Mouse (Mus musculus) gastrocnemius, adult 2 months (tissue): ENCODE measurements around the gene Man1c1. TPM values are rescaled to one million over a fixed set of nuclear protein-coding genes. Genes with fewer than 3 reads are reported as not detected.

Source experiments
- DNase-seq: peaks from one replicate; pipeline ENCODE4 v3.0.0; 2022
- H3K27ac ChIP-seq: fragments of 200-600 bp; 2 replicates; pipeline ENCODE4 v1.8.1; 2022; ENCODE audit warnings: mild to moderate bottlenecking
- H3K4me3 ChIP-seq: fragments of 200-600 bp; 2 replicates; pipeline ENCODE4 v1.8.1; 2022; ENCODE audit warnings: mild to moderate bottlenecking, moderate library complexity
- CTCF ChIP-seq: fragments of 200-600 bp; IDR thresholded peaks from 2 replicates; pipeline ENCODE4 v1.8.1; 2022; ENCODE audit warnings: antibody characterized with exemption, mild to moderate bottlenecking, moderate library complexity
- intact Hi-C: fragments of 180-260 bp; cut with DNase I; formaldehyde crosslinking; loops from one replicate; pipeline ENCODE4 v1.15.1; 2025
- total RNA-seq, 2 experiments: library from RNA; stranded (reverse); gene quantifications; 2 replicates each; pipeline ENCODE4 v1.2.3; 2021

Man1c1 gene
- total RNA-seq, 2 experiments from 2014 or later: 2.9 to 4.2 TPM

DNA sequence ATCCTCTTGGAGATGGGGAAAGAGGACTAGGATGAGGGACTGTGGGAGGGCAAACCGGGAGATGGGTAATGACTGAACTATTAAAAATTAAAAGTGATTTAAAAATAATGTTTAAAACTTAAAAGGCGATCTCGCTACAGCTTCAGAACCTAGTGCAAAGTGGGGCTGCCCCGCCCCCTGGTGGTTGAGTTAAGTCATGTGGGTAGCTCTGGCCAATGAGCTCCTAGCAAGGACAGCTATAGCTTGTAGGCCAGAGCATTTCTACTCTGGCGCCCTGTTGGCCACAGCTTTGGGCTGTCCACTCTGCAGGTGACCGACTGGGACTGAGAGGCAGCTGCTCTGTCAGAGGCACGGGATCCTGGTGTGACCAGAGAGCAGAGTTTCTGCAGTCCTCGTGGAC is 9.8 kb upstream of the Man1c1 start:
- intact Hi-C loops: loop anchor here (1.0 kb wide), 1 partner anchor 171 kb away; no protein-coding TSS in a partner anchor

DNA sequence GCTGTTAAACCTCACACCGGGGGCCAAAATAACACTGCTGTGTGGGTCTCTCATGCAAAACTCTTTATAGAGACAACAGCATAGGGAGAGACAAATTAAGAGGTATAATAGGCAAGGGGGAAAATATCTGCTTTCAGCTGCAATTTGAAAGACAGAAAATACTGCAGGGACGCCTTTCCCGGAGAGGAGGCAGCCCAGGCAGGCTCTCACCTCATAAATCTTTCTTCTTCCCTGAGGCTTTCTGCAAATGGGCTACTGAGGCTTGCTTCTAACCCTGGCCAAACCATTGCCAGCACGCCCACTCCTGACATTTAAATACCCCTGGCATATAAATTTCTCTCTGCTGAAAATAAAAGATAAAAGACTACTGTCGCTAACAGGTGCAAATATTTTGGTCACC is 1.2 kb upstream of the Man1c1 start:
- no peak overlapping the region for H3K4me3 ChIP-seq
- no peak for TF ChIP-seq CTCF
- no peak overlapping the region for H3K27ac ChIP-seq
- DNase-seq: no peak
- intact Hi-C loops: no loop called here

More for the DNA sequence above, 9.8 kb upstream of the Man1c1 start:
- TF ChIP-seq CTCF: peak; percentile 87
- DNase-seq: peak; percentile 88
- no peak overlapping the region; the same call in 1 of the 2 replicates for H3K27ac ChIP-seq
- no peak overlapping the region for H3K4me3 ChIP-seq

DNA sequence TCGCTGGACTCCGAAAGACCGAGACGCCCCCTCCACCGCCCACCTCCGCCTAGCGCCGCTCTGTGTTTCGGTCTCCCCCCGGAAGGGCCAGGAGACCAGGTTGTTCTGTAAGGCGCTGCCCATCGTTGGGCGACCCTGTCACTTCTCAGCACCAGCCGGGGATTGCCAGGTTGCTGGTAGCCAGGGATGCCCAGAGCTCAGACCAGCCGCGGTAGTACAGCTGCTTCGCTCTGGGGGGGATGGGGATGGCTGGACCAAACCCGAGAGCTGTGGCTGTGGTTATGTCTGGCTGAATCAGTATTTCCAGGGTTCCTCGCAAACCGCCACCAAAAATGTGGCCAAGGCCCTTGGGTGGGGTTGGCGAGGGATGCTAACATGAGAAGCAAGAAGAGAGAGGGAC is 500 bp upstream of the Man1c1 start:
- intact Hi-C loops: no loop called here

DNA sequence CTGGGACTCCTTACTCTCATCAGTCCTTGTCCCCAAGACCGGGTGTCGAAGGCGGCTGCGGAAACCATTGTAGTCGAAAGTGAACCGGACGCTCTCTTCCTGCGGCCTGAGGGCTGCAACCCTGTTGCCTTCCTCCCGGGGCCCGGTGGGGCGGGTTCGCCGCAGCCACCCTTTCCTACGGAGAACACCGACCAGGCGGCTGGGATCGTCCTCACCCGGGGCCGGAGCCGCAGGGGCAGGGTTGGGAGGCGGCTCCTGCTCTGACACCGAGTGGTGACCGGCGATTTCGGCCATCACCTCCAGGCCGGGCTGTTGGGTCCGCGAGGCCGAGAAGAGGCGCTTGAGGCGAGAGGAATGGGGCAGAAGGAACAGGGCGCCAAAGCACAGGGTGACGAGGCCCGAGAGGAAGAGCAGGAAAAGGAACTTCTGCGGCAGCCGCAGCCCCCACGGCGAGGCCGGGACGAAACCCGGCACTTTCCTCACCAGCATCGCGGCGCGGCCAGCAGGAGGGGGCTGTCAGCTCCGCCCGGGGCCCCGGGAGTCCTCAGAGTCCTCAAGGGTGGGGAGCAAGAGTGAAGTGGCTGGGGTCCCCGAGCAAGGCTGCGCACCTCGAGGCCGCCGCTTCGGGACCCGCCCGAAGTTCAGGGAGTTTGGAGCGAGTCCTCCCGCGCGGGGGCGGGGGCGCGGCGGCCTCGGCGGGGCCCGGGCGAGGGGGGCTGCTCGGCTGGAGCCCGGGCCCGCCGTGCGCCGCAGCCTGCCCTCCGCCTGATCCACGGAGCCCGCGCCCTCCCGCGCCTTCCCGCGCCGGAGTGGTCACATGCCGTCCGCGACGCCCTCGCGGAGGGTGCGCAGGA is 882 bp downstream of the Man1c1 start:
- TF ChIP-seq CTCF: no peak
- intact Hi-C loops: loop anchor here (2.0 kb wide), 1 partner anchor 110 kb away; no protein-coding TSS in a partner anchor
- peak; percentile 62 for DNase-seq
- H3K4me3 ChIP-seq: peak overlapping the region; percentile 92
- H3K27ac ChIP-seq: peak overlapping the region; percentile 84

More for the DNA sequence above, 500 bp upstream of the Man1c1 start:
- peak overlapping the region; percentile 92 for H3K4me3 ChIP-seq
- peak overlapping the region; percentile 53 for H3K27ac ChIP-seq
- no peak for TF ChIP-seq CTCF
- no peak for DNase-seq

DNA sequence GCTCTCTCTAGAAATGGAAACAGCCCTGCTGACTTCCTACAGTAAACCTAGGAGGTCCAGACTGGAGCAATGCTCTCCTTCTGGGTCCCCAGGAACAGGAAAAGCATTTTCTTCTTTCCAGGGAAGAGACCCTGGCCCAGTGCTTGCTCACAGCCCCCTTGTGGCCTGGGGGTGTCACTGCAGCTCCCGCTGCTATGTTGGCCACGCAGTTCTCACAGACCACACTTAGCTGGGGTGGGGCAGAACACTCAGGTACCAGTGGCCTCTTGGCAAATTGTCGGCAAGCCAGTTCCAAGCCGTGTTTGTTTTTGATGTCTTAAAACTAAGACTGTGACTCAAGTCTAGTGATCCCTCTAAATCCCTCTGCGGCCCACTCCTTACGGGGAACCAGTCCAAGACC is 2.2 kb downstream of the Man1c1 start:
- TF ChIP-seq CTCF: no peak; the same call in 1 of the 2 replicates
- intact Hi-C loops: loop anchor here (2.0 kb wide), 1 partner anchor 109 kb away; no protein-coding TSS in a partner anchor
- Histone ChIP-seq H3K27ac (peak overlapping the region; percentile 84), H3K4me3 (peak overlapping the region; percentile 92)
- DNase-seq: peak; percentile 79

DNA sequence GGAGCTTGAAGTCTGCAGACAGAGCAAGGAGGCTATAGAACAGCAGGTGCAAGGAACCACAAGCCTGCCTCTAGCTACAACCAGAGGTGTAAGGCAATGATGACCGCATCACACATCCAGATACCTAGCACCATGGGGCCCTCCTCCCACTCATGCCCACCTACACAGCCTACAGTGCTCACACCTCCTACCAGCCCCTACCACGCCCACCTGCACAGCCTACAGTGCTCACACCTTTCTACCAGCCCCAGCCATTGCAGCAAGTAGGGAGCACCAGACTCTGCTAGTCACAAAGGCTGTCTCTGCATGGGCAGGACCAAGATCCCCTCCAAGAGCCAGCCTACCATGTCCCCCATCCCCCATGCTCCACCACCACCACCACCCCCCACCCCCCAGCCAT is 3.2 kb downstream of the Man1c1 start:
- intact Hi-C loops: no loop called here
- Histone ChIP-seq H3K27ac (no peak overlapping the region), H3K4me3 (no peak overlapping the region)
- DNase-seq: no peak
- TF ChIP-seq CTCF: no peak

DNA sequence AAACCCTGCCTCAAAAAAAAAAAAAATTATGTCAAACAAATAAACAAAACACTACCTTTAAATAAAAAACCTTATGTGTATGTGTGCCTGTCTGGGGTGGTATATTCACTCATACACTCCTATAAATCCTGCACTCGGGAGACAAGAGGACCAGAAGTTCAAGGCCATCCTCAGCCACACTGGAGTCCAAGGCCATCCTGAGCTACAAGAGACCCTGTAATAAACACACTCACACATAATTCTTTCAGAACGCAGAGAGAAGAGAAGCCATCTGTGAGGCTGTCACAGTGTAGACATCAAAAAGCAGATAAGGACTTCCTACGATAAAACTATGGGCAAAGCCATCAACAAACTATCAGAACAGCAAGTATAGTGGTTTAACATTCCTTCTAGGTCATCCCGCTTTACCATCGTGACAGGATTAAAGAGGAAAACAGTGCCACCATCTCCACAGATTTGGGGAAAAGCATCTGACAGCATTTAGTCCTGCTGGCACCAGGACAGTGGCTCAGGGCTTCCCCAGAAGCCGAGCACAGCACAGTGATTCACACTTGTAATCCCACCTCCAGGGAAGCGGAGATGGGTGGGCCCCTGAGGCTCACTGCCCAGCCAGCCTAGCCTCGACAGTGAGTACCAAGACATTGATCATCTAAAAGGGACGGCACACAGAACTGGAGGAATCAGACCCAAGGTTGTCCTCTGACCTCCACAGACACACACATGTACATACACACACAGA is 10.7 kb downstream of the Man1c1 start:
- intact Hi-C loops: no loop called here
- no peak for DNase-seq
- TF ChIP-seq CTCF: no peak

DNA sequence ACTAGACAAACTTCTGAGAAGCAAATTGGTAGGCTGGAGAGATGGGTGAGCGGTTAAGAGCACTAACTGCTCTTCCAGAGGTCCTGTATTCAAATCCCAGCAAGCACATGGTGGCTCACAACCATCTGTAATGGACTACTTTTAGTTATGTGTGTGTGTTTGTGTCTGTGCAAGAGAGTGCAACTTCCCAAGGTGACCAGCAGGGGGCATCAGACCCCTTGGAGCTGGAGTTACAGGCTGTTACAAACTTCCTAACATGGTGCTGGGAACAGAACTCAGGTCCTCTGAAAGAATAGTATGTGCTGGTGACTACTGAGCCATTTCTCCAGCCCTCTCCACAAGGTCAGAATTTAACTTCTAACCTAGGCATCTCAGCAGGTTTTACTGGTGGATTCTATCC is 11.7 kb downstream of the Man1c1 start:
- Histone ChIP-seq H3K4me3 (no peak overlapping the region), H3K27ac (no peak overlapping the region)
- intact Hi-C loops: no loop called here
- peak; percentile 33 for TF ChIP-seq CTCF
- DNase-seq: no peak

More for the DNA sequence above, 10.7 kb downstream of the Man1c1 start:
- H3K4me3 ChIP-seq: no peak overlapping the region
- H3K27ac ChIP-seq: no peak overlapping the region

DNA sequence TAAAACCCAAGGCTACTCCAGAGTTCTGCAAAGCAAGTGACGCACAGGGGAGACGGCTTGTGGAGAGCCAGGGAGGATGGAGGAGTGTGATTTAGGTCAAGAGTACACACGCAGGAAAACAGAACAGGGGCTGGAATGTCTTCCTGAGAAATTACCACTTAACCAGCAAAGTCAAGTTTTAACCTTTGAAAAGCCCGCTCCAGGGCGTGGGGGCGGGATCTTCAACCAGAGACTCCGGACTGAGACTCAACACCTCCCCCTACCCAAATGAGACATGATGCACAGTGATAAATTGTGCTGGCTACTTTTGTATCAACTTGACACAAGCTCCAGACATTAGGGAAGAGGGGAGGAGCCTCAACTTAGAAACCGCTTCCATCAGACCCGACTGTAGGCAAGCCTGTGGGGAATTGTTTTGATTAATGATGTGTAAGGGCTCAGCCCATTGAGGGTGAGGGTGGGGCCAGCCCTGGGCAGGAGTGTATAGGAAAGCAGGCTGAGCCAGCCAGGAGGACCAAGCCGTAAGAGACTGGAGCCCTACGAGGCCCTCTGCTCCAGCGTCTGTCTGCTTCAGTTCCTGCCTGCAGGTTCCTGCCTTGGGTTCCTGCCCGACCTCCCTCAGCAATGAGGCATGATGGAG is 17.9 kb downstream of the Man1c1 start:
- DNase-seq: no peak
- no peak overlapping the region for H3K4me3 ChIP-seq
- no peak for TF ChIP-seq CTCF
- intact Hi-C loops: no loop called here
- H3K27ac ChIP-seq: no peak overlapping the region

DNA sequence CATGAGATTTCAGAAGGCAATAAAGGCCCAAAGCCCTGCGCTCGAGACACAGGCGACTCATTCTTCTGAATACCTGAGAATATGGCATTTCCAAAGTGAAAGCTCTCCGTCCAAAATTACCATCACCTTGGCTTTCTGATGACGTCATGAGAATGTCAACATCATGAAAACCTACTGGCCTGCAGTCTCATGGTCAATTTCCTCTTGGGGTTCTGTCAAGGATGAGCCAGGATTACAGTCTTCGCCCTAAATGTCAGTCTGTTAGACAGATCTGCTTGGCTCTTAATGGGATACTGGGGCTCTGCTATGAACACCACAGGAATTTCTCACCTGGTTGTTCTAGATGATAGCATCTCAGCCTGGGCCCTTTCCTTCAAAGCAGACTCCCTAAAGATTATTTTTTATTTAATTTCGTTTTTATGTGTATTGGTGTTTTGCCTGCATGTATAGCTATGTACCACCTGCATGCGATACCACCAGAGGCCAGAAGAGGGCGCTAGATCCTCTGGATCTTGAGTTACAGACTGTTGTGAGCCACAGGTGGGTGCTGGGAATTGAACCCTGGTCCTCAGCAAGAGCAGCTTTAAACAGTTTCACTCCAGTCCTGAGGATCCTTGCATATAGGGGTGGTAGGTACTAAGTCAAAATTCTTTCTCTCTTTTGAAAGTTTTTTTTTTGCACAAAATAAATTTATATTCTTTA is 19.3 kb downstream of the Man1c1 start:
- intact Hi-C loops: no loop called here
- TF ChIP-seq CTCF: peak; percentile 46
- Histone ChIP-seq H3K27ac (no peak overlapping the region), H3K4me3 (no peak overlapping the region)
- DNase-seq: no peak

DNA sequence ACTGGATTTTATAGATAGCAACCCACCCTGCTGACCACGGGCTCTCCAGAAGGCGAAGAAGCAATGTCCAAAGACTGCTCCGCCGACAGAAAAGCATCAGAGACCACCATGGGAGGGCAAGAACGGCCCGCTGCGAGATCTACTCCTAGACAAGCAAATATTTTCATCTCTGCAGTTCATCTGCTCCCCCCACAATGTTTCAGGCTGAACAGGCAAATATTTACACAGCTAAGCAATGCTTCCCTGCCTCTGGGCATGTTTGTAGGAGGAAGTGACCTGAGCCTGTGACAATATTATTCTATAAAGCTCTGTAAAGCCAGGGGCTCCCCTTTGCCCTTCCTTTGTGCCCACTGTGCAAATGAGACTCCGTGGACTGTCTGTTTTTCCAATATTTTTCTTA is 20.2 kb downstream of the Man1c1 start:
- TF ChIP-seq CTCF: no peak
- Histone ChIP-seq H3K4me3 (no peak overlapping the region), H3K27ac (no peak overlapping the region; the same call in 1 of the 2 replicates)
- no peak for DNase-seq
- intact Hi-C loops: no loop called here

DNA sequence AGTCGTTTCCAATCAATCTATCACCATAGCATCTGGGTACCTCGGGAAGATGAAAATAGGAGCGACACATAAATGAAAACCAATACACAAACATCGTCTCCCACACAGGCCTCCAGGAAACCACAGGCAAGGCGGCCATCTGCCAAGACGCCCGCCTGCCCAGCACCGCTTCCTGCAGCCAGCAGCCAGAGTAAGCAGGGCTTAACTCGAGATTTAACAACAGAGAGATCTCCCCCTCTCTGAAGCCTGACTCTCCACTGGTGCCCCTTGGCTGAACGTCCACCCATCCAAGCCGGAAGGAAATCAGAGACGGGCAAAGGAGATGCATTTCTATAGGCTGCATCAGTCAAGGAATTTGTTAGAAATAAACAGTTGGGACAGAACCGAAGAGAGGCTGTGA is 21.1 kb downstream of the Man1c1 start:
- H3K4me3 ChIP-seq: 0 out of 2 replicates have a peak overlapping the region, but pooled peaks have one; percentile 7
- DNase-seq: no peak
- H3K27ac ChIP-seq: peak overlapping the region; percentile 49
- intact Hi-C loops: no loop called here
- no peak for TF ChIP-seq CTCF
